Mouse (Mus musculus): ENCODE measurements around the gene Guca2b.
A peak's percentile ranks its signal among the peaks of the same experiment; 100 is the strongest.
"Not testable (repeated sequence)": the region's sequence is repeated elsewhere in the genome, so short reads cannot be mapped to it uniquely, and the experiment has no call there.

Guca2b gene

DNA sequence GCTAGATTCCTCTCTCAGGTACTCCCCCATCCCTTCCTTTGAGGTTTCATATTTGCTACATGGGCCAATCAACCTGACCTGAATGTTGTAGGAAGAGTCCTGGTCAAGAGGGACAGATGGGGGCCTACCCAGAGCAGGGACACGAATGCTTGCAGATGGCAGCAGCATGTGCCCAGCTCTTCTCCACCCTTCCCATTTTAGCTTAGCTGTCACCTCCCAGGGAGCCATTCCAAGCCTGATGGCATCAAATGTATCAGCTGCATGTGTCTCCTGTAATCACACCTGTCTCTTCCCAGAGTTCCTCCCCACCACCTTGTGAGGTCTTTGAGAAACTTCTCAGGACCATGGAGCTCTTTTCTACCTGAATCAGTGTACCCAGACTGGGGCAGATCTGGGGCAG lies 1.7 kb downstream of the Guca2b start:
- DNase-seq (ENCODE audit: low spot score in 2 of 2), result no peak

DNA sequence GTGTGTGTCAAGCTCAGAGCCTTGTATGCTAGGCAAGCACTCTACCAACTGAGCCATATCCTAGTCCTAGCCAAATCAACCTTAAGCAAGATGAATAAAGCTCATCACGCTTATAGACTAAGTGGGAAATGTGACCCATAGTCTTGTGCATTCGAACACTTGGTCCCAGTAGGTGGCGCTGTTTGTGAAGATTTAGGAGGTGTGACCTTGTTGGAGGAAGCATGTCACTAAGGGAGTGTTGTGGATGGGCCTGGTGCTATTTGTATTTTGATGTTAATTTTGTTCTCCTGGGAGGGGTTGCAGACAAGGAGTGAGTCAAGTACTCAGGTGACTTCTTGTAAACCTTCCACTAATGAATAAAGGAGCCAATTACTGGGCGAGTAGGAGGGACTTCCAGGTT lies 16.1 kb downstream of the Guca2b start:
- no peak for DNase-seq (ENCODE audit: low spot score in 2 of 2)

GRCm38 (mm10) chr4:119638656-119639055 lies 20.1 kb downstream of the Guca2b start:
- no peak for DNase-seq (ENCODE audit: low spot score in 2 of 2)

DNA sequence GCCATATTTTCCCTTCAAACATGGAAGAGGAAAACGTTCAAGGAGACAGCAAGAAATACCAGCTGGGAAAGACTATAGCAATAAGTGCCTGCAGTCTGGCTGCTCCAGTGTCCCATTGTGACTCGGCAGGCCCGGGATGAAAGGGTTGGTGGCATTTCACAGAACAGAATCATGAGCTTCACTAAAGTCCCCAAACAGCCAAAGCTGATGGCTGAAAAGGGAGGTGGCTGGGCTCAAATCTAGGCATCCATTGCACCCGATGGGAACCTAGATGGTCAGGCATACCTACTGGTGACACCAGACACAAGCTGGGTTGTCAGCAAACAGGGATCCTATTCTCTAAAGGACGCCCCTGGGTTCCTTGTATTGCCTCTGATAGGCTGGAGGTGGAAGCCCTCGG lies 20.8 kb downstream of the Guca2b start:
- no peak for DNase-seq (ENCODE audit: low spot score in 2 of 2)

DNA sequence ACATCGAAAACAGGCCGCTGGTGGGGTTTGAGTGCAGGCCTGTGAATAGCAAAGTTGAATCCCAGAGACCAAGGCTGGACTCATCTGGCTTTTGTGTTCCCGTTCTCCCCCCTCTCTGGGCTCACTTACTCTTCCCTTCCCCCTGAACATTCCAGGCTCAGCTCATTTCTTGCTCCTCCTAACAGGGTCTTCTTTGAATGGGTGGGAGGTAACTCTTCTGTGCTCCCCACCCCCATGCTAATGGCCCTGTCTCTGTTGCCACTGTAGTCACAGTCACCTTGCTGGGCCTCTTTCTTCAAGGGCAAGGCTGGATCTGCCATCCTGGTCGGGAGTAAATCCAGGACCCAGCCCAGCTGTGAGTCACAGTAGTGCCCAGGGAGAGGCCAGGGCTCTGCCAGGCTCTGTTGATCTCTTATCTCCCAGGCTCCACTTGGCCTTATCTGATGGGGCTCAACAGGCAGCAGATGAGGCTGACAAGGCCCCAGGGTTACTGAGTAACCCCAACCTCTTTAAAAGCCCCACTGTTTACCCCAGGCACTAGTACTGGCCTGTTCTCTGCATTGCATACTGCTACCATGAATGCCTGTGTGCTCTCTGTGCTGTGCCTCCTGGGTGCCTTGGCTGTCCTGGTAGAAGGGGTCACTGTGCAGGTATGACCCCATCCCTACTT lies 21.4 kb downstream of the Guca2b start, which contains the start of gene Guca2a:
Gene Guca2a (plus strand): TSS at position 529 of the 670 bp plus-strand sequence.
- DNase-seq (ENCODE audit: low spot score in 2 of 2), result no peak

- no peak for DNase-seq (ENCODE audit: low spot score in 2 of 2)
These were observed 22.0 kb downstream of the Guca2b start for GRCm38 (mm10) chr4:119636731-119637130.

DNA sequence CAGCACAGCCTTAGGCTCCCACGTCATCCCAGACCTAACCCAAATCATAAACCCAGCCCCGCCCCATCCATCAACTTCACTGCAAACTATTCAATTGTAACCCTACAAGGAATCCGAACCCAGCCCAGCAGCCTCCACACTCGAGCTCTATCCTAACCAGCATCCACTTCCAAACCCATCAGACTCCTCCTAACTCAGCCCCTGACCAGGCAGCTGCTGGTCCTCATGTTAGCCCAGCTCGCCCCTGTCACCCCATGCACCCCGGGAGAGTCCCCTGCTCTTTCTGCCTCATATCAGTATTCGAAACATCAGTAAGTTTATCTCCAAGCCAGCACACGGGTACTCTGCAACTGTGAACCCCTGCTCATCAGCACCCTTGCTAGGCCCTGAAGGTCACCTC lies 23.1 kb downstream of the Guca2b start:
- no peak for DNase-seq (ENCODE audit: low spot score in 2 of 2)

DNA sequence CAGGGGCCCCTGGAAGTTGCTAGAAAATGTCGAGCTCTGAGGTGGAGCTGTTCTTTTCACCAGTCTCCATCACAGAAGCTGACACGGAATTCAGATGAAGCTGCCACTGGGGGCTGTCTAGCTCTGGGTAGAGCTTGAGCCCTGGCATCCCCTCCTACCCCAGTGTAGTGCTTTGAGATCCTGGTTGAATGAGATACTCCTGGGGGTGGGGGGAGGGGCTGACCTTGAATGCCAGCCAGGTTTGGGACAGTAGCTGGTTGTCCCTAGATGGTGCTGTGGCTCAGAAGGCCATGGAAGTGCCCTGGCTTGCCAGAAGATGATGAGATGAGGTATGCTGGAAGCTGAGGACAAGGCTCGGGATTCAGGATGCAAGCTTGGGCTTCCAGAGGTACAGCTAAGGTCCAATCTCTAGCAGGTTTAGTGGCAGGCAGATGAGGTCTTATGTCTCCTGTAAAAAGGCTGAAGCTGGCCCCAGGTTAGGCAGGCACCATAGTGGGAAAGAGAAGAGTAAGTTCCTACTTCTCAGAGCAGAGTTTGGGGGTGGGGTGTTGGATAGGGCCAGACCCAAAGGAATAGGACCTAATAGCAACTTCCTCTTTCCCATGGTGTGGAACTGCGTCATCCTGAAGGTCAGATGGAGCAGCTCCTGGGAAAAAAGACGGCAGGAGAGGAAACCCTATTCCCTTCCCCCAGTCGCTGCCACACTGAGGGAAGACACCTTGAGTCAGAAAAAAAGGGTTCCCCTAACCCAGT lies 23.7 kb downstream of the Guca2b start:
- DNase-seq (ENCODE audit: low spot score in 2 of 2), result peak in 1 of 2 experiments; percentile 21

GRCm38 (mm10) chr4:119633948-119634347 lies 24.8 kb downstream of the Guca2b start:
- no peak for DNase-seq (ENCODE audit: low spot score in 2 of 2)

GRCm38 (mm10) chr4:119633342-119633741 lies 25.4 kb downstream of the Guca2b start:
- no peak for DNase-seq (ENCODE audit: low spot score in 2 of 2)

DNA sequence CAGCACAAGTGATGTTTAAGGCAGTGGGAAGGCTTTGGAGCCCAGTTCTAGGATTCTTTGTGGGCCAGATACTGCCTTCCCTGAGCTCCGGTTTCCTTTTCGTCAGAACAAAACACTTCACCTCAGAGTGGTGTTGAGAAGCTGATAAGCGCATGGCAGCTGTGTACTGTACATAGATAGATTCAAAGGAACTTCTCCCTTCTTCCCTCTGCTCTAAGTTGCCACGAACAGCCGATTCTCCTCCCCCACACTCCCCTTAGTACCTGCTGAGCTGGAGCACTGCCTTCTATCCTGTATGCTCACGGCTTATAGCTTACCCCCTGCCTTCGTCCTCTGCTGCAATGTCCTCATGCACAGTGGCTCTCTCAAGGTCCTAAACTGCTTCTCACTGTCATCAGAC lies 26.0 kb downstream of the Guca2b start:
- no peak for DNase-seq (ENCODE audit: low spot score in 2 of 2)

- DNase-seq (ENCODE audit: low spot score in 2 of 2), result no peak
These were observed 27.4 kb downstream of the Guca2b start for GRCm38 (mm10) chr4:119631115-119631919.

- not testable (repeated sequence) for DNase-seq (ENCODE audit: low spot score in 2 of 2)
These were observed 30.4 kb downstream of the Guca2b start for GRCm38 (mm10) chr4:119628363-119628762.

- no peak for DNase-seq (ENCODE audit: low spot score in 2 of 2)
These were observed 31.4 kb downstream of the Guca2b start for GRCm38 (mm10) chr4:119627317-119627716.

GRCm38 (mm10) chr4:119626876-119627275 lies 31.9 kb downstream of the Guca2b start:
- no peak for DNase-seq (ENCODE audit: low spot score in 2 of 2)

GRCm38 (mm10) chr4:119626081-119626645 lies 32.6 kb downstream of the Guca2b start:
- DNase-seq (ENCODE audit: low spot score in 2 of 2), result no peak

DNA sequence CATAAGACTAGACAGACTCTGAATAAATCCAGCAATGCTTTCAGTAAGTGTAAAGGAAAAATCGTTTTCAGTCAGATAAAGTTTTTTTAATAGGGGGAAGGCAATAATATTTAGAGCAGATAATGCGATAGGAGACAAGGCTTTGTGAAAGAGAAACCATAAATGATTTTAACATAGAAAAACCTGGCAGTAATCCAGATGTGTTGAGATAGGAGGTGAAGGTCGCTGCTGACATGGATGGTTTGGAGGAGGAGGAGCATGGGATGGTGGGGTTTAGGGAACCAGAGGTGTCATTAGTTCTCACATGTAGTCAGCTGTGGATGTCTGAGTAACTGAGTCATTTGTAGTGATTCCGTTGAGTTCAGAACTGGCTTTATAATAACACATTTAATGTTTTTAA lies 44.0 kb downstream of the Guca2b start:
- no peak for DNase-seq (ENCODE audit: low spot score in 2 of 2)

GRCm38 (mm10) chr4:119614078-119614477 lies 44.7 kb downstream of the Guca2b start:
- no peak for DNase-seq (ENCODE audit: low spot score in 2 of 2)

DNA sequence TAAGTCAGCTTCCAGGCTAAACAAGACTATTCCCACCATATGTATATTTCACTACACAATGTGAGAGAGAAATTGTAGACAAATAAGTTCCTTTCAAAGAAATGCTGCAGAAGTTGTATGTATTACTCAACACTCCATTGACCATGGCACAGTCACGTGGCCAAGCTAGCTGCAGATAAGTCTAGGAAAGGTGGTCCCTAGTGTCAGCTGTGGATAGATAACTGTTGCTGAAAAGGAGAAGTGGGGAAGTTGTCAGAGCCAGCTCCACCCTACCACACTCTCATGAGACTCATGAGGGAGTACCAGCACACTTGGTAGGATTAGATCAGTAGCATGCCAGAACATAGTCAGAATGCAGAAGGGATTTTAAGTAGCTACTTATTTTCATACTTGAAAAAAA lies 49.3 kb downstream of the Guca2b start:
- DNase-seq (ENCODE audit: low spot score in 2 of 2), result no peak

Measured in heart, adult 9 months (tissue).